Mouse (Mus musculus) liver, embryonic 14.5 days (tissue): Measurements from ENCODE around the gene Fasn. TPM values are rescaled to one million over a fixed set of nuclear protein-coding genes. Genes with fewer than 3 reads are reported as not detected.
A peak's percentile ranks its signal among the peaks of the same experiment; 100 is the strongest.
"Not testable (repeated sequence)": the region's sequence is repeated elsewhere in the genome, so short reads cannot be mapped to it uniquely, and the experiment has no call there.

Source experiments
- ATAC-seq: fragments of 200-750 bp; cut with Nextera tagmentation; 2 replicates; pipeline ENCODE4 v1.8.0; 2017; ENCODE audit warnings: moderate number of reproducible peaks, mild to moderate bottlenecking, moderate library complexity; ENCODE audit not compliant: insufficient read depth
- DNase-seq, 3 experiments: peaks; one replicate each; pipeline ENCODE4 v3.0.0-alpha.2; 2012 to 2013; ENCODE audit warnings: low read depth in 3 of 3, low spot score in 3 of 3
- H3K27ac ChIP-seq: fragments of 300-500 bp; sonication (generic); 2 replicates; pipeline ENCODE4 v1.5.1; 2014; ENCODE audit warnings: moderate library complexity, mild to moderate bottlenecking, control low read depth, inconsistent platforms
- H3K27me3 ChIP-seq: fragments of 300-500 bp; sonication (generic); 2 replicates; pipeline ENCODE4 v1.6.1; 2014; ENCODE audit warnings: mild to moderate bottlenecking, low read length, moderate library complexity; ENCODE audit not compliant: control insufficient read depth, insufficient read depth
- H3K36me3 ChIP-seq: fragments of 300-500 bp; sonication (generic); replicated peaks from 2 replicates; pipeline ENCODE4 v1.6.1; 2014; ENCODE audit warnings: low read depth; ENCODE audit not compliant: control insufficient read depth, insufficient read depth
- H3K4me1 ChIP-seq, 2 experiments: fragments of 200-500 bp in 1 of 2; fragments of 300-500 bp in 1 of 2; sonication (generic) in 1 of 2; replicated peaks; 2 replicates each; pipeline ENCODE4 v1.6.1; 2012 to 2014; ENCODE audit warnings: antibody characterized with exemption in 1 of 2, inconsistent platforms in 1 of 2, low read length in 1 of 2; ENCODE audit not compliant: control insufficient read depth in 2 of 2, insufficient read depth in 2 of 2
- H3K4me2 ChIP-seq: fragments of 300-500 bp; sonication (generic); 2 replicates; pipeline ENCODE4 v1.6.1; 2014; ENCODE audit warnings: low read depth, mild to moderate bottlenecking, control low read depth, moderate library complexity
- H3K4me3 ChIP-seq, 2 experiments: fragments of 200-500 bp in 1 of 2; fragments of 300-500 bp in 1 of 2; sonication (generic) in 1 of 2; 2 replicates each; pipeline ENCODE4 v1.5.1; 2012 to 2014; ENCODE audit warnings: low read depth in 2 of 2, low read length in 2 of 2, mild to moderate bottlenecking in 2 of 2, control low read depth in 1 of 2, inconsistent platforms in 1 of 2, moderate library complexity in 1 of 2; ENCODE audit not compliant: insufficient read depth in 1 of 2
- H3K9ac ChIP-seq: fragments of 300-500 bp; sonication (generic); replicated peaks from 2 replicates; pipeline ENCODE4 v1.6.1; 2014; ENCODE audit warnings: mild to moderate bottlenecking, control low read depth, moderate library complexity
- H3K9me3 ChIP-seq: fragments of 300-500 bp; sonication (generic); 2 replicates; pipeline ENCODE4 v1.6.1; 2016; ENCODE audit warnings: low read length, mixed read lengths; ENCODE audit not compliant: control insufficient read depth
- CTCF ChIP-seq: IDR thresholded peaks from 2 replicates; pipeline ENCODE4 v1.5.1; 2016; ENCODE audit warnings: antibody characterized with exemption, low read depth, control low read depth
- EP300 ChIP-seq: IDR thresholded peaks from 2 replicates; pipeline ENCODE4 v1.6.1; 2016; ENCODE audit warnings: antibody characterized with exemption, low read depth
- WGBS: fragments of 180-500 bp; shearing (Covaris S2); extraction: QIAGEN DNeasy Blood & Tissue Kit; methylation state at CpG from one replicate; pipeline ENCODE4 v1.1.7; 2014; ENCODE audit not compliant: insufficient replicate concordance; 5-methylcytosine and 5-hydroxymethylcytosine counted together
- polyA plus RNA-seq, 2 experiments: library from polyadenylated mRNA; depleted of rRNA in 1 of 2; stranded (reverse) in 1 of 2; unstranded in 1 of 2; fragments of >200 nt; fragmentation: Nextera tagmentation in 1 of 2; extraction: Ambion mirVana in 1 of 2; gene quantifications; 2 replicates each; pipeline versions ENCODE4 v1.2.1 to v1.2.3; 2012 to 2014

The Fasn gene
- polyA plus RNA-seq, 2 experiments, result 17.7 to 51.6 TPM

DNA sequence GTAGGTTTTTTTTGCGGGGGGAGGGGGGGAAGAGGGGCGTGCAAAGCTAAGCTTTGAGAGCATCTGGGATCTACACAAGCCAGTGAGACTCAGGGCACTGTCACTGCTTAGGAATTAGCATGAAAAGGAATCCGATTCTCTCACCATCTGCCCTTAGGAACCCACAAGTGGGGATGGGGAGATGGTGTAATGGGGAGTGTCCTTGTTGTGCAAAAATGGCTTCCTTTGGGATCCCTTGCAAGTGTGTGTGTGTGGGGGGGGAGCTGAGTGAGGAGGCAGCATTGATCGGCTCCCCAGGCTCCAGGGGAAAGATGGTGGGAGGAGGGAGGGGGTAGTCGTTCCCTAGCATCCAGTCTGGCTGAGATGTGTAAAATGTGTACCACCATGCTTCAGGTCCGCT lies 47.2 kb downstream of the Fasn start:
- no peak for ATAC-seq
- WGBS, result 38% methylated on average over 6 of the region's 6 CpGs
- no peak overlapping the region for H3K4me2 ChIP-seq

DNA sequence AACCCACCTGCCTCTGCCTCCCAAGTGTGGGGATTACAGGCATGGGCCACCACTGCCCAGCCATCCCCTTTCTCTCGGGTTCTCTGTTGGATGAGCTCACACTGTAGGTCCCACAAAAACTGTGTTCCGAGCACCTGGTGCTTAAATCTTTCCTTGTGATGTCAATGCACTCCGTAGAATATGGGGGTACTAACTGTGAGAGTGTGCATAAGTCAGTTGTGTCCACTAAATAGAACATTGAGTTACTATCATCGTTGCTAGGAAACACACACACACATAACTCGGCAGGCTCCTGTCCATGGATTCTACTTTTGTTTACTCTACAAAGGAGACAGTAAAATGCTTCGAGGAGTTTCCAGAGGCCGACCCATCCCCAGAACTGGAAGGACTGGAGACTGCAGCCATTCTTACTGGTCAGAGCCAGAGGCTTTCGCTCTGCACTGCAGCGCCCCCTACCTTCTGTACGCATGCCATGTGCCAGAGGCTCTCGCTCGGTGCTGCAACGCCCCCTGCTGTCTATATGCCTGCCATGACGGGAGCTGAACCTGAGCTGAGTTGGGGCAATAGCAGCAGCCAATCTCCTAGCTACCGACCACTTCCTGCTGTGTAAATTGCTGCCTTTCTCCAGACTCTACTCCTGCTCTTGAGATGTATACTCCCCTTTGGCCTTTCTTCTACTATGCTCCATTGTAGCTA lies 48.4 kb downstream of the Fasn start:
- H3K36me3 ChIP-seq, result no peaks in the 10 kb centered on the region
- H3K9me3 ChIP-seq, result no peaks in the 10 kb centered on the region
- peak; percentile 73 for ATAC-seq
- H3K4me1 ChIP-seq, result no peaks in the 10 kb centered on the region
- no peak overlapping the region for H3K4me2 ChIP-seq
- DNase-seq, result peak; percentile 71 to 79 (median 76)
- 20% methylated on average over 15 of the region's 15 CpGs for WGBS
- no peak overlapping the region for H3K4me3 ChIP-seq
- no peak overlapping the region for H3K9ac ChIP-seq
- no peaks in the 10 kb centered on the region for H3K27me3 ChIP-seq
- no peak overlapping the region for H3K27ac ChIP-seq
- TF ChIP-seq CTCF (peak; percentile 100), EP300 (no peak)

More for the DNA sequence above, 47.2 kb downstream of the Fasn start:
- no peak overlapping the region for H3K4me3 ChIP-seq
- no peak for TF ChIP-seq CTCF
- no peak for TF ChIP-seq EP300
- no peak overlapping the region for H3K9ac ChIP-seq
- H3K27ac ChIP-seq, result no peak overlapping the region
- DNase-seq, result no peak
- H3K27me3 ChIP-seq, result no peaks in the 10 kb centered on the region
- H3K4me1 ChIP-seq, result no peaks in the 10 kb centered on the region
- no peaks in the 10 kb centered on the region for H3K36me3 ChIP-seq
- H3K9me3 ChIP-seq, result no peaks in the 10 kb centered on the region

DNA sequence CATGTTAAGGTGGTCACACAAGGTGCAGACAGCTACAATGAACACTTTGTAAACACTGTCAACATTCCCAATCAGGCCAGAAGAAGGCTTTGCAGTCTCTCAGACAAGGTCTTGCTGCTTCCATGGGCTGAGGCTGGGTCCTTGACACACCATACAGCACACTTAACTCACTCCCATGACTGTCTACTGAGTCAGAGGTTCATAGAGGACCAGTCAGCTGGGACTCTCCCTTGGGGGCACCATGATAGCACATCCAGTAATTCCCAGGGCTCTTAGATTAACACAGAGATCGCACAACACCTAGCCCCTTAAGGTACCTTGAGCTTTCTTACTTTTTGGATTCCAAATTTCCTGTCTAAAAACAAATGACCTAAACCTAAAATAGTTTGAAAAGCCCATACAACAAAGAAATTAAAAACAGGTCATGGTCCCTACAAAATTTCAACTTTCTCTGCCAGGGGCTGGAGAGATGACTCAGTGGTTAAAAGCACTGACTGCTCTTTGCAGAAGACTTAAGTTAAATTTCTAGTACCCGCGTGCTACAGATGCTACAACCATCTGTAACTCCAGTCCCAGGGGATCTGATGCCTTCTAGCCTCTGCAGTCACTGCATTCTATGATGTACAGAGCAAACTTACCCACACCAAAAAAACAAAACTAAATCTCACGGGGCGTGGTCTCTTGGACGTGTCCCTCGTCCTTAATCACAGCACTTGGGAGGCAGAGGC lies 50.7 kb downstream of the Fasn start:
- Histone ChIP-seq H3K4me1 (peaks cover 0 to under 1% of the 10 kb centered on the region in 2 experiments; a peak in 2 of 4 replicates), H3K36me3 (no peaks in the 10 kb centered on the region), H3K4me2 (no peak overlapping the region), H3K9me3 (no peaks in the 10 kb centered on the region), H3K9ac (no peak overlapping the region), H3K4me3 (no peak overlapping the region), H3K27ac (no peak overlapping the region), H3K27me3 (no peaks in the 10 kb centered on the region)
- TF ChIP-seq EP300, result no peak
- TF ChIP-seq CTCF, result no peak
- no peak for DNase-seq
- WGBS, result 68% methylated on average over 7 of the region's 7 CpGs
- ATAC-seq, result no peak

DNA sequence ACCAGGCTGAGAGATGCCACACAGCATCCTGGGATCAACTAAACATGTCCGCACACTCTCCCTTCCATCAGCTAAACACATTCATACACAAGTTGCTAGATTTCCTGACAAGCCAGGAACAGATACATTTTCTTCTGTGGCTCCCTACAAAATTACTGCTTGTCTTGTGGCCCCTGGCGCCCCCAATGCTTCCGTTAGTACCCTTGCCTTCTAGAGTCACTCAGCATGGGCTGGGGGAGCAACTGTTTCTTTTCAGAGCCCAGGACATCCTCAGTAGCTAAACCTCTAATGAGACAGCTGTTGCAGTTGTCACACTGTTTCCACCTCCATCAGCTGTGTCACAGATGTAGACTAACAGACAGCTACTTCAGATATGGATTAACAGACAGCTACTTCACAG lies 51.6 kb downstream of the Fasn start:
- H3K9ac ChIP-seq, result no peak overlapping the region
- no peaks in the 10 kb centered on the region for H3K27me3 ChIP-seq
- no peak overlapping the region for H3K27ac ChIP-seq
- H3K4me2 ChIP-seq, result no peak overlapping the region
- no peaks in the 10 kb centered on the region for H3K9me3 ChIP-seq
- peaks cover 0 to 3% of the 10 kb centered on the region in 2 experiments; a peak in 2 of 4 replicates for H3K4me1 ChIP-seq
- no peaks in the 10 kb centered on the region for H3K36me3 ChIP-seq
- no peak for TF ChIP-seq CTCF
- WGBS, result 69% methylated on average over 3 of the region's 3 CpGs
- no peak for DNase-seq
- no peak for ATAC-seq
- no peak overlapping the region for H3K4me3 ChIP-seq

DNA sequence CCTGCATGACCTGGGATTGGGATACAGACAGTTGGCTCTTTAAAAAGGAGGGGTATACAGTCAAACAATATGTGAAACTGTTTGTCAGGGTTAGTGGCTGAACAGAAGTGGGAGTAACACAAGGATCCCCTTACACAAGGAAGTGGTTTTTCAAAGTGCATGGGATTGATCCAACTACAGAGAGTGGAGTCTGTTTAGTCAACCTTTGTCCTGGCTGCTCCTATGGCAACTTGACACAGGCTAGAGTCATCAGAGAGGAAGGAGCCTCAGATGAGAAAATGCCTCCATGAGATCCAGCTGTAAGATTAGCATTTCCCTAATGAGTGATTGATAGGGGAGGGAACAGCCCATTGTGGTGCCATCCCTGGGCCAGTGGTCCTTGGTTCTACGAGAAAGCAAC lies 56.1 kb downstream of the Fasn start:
- DNase-seq (no peak), ATAC-seq (no peak)
- H3K4me2 ChIP-seq, result no peak overlapping the region
- TF ChIP-seq CTCF (no peak), EP300 (no peak)
- no peaks in the 10 kb centered on the region for H3K9me3 ChIP-seq
- H3K4me3 ChIP-seq, result no peak overlapping the region
- no peaks in the 10 kb centered on the region for H3K27me3 ChIP-seq
- H3K9ac ChIP-seq, result no peak overlapping the region
- H3K4me1 ChIP-seq, result peaks cover 0 to 3% of the 10 kb centered on the region in 2 experiments; a peak in 2 of 4 replicates
- WGBS, result 71% methylated on average over 1 of the region's 1 CpGs
- H3K36me3 ChIP-seq, result no peaks in the 10 kb centered on the region
- H3K27ac ChIP-seq, result no peak overlapping the region

DNA sequence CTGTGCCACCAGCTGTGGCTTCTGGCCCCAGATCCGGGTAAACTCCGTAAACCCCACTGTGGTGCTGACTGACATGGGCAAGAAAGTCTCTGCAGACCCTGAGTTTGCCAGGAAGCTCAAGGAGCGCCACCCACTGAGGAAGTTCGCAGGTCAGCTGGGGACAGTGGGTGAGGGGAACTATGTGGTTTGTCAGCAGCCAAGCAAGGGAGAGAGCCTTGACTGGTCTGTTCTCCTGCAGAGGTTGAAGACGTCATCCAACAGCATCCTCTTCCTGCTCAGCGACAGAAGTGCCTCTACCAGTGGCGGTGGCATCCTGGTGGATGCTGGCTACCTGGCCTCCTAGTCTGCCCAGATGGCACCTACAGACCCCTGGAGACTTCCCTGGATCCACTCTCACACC lies 57.3 kb downstream of the Fasn start:
- not testable (repeated sequence) for H3K27me3 ChIP-seq, H3K9ac ChIP-seq, H3K27ac ChIP-seq, H3K36me3 ChIP-seq, H3K4me3 ChIP-seq, H3K4me2 ChIP-seq, DNase-seq, H3K4me1 ChIP-seq, H3K9me3 ChIP-seq, ATAC-seq
- 7% methylated on average over 5 of the region's 7 CpGs for WGBS

DNA sequence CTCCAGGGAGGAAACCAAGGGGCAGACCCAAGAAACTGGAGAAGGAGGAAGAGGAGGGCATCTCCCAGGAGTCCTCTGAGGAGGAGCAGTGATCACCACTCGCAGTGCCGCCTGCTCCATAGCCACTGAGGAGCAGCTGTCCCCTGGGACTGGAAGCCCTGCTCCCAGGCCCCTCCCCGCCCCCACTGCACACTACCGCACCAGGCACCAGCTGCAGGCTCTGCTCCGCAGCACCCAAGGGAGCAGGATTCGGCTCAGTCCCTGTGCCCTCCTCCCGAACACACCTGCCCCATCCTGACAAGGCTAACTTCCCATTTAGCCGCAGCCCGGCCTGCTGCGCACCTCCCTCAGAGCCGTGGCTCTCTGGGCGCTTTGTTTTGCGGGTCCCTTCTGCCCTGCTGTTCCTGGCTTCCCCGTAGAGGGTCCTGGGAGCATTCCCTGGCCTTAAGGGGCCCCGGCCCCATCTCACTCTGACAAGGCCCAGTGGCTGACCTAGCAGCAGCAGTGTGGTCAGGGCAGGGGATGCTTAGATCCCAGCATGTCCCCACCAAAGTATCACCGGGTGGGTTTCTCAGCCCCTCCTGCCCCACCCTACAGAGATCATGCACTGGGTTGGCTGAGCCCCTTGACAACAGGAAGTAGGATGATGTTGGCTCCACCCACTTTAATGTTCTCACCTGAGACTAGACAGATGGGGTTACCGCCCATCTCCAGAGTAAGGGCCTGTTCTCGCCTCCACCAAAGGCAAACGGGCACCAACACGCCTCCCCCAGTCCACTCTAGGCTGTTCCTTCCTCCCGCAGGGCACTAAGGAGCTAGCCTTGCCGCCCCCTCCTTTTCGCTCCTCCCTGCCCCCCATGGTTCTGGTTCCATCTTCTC lies 61.0 kb downstream of the Fasn start:
- not testable (repeated sequence) for H3K9ac ChIP-seq, ATAC-seq, H3K4me3 ChIP-seq, H3K36me3 ChIP-seq, H3K27me3 ChIP-seq, H3K4me2 ChIP-seq, H3K27ac ChIP-seq, H3K9me3 ChIP-seq, H3K4me1 ChIP-seq, DNase-seq
- 10% methylated on average over 5 of the region's 23 CpGs for WGBS
